Mouse (Mus musculus) frontal cortex, postnatal 14 days (tissue): ENCODE measurements around the gene Hoxb2.

Source experiments
- DNase-seq, 2 experiments: peaks; one replicate each; pipeline ENCODE4 v3.0.0; 2022; ENCODE audit warnings: low spot score in 2 of 2

Hoxb2 gene

GRCm38 (mm10) chr11:96334998-96335397 is 15.3 kb upstream of the Hoxb2 start:
- no peak for DNase-seq

- DNase-seq = no peak
These were observed 13.7 kb upstream of the Hoxb2 start for GRCm38 (mm10) chr11:96336597-96336996.

- no peak for DNase-seq
These were observed 13.3 kb upstream of the Hoxb2 start for GRCm38 (mm10) chr11:96337026-96337425.

- DNase-seq = no peak
These were observed 11.1 kb upstream of the Hoxb2 start for GRCm38 (mm10) chr11:96338957-96339855.

DNA sequence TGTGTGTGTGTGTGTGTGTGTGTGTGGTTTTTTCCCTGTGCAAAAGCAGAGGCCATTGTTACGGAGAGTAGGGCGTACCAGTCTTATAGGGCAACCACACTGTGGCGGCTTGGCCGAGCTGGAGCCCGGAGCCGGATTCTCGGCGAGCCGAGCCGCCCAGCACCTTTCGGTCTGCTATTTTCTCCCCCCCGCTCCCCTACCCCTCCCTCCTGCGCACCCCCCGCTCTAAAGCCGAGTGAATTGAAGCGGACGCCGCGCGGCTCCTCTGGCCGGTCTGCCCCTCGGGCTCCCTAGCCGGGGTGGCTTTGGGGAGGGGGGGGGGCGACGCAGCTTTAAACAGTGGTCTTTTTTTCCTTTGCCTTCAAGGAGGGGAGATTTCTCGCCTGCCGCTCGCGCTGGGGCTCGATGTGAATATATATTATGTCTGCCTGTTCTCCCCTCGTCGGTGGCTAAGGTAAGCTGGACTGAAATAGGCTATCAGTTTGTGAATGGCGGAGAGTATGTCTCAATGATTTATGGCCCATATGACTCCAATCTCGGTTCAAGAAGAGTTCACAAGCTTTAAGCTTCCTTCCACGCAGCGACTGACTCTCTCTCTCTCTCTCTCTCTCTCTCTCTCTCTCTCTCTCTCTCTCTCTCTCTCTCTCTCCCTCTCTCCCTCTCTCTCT is 9.5 kb upstream of the Hoxb2 start:
- no peak for DNase-seq

GRCm38 (mm10) chr11:96341701-96342575 is 8.4 kb upstream of the Hoxb2 start:
- DNase-seq = no peak

GRCm38 (mm10) chr11:96342576-96342930 is 7.8 kb upstream of the Hoxb2 start:
- DNase-seq = no peak

GRCm38 (mm10) chr11:96343206-96343745 is 7.0 kb upstream of the Hoxb2 start:
- DNase-seq = no peak

GRCm38 (mm10) chr11:96344061-96344877 is 6.1 kb upstream of the Hoxb2 start:
- DNase-seq = no peak

DNA sequence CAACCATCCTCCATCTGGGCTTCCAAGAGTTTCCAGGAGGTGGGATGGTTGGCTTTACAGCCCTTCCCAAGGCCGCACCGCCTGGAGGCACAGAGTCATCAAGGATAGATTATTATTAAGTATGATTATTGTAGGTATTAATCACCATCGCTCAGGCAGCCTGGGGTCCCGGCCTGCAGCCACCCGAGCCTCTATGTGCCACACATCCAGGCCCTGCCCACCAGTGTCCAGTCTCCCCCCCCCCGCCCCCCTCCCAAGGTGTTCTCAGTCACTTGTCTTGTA is 5.5 kb upstream of the Hoxb2 start:
- DNase-seq = no peak

GRCm38 (mm10) chr11:96345220-96345892 is 5.0 kb upstream of the Hoxb2 start:
- no peak for DNase-seq

- no peak for DNase-seq
These were observed 4.2 kb upstream of the Hoxb2 start for GRCm38 (mm10) chr11:96345893-96346806.

DNA sequence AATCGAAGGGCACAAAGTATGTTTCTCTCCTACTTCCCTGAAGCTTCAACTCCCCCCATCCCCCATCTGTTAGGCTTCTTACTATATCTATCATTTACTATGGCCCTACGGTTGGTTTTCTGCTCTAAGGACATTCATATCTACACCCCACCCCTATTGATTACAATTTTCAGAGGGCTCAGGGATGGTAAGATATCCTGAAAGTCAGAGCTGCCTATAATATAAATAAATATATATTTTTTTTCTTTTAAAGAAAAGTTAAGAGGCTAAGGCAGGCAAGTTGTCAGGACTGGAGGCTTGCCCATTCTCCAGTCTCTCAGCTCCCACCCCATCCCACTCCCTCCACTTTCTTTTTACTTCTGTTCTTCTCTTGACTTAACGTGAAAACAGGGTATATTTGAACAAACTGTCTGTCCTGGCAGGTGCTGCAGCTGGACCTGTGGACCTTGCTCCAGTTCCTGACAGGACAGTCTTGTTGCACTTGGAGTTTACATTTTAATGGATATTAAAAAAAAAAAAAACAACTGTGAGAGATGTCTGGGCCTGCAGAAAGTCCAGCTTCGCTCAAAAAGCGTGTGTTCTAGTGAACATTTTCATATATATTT is 3.3 kb upstream of the Hoxb2 start:
- DNase-seq = no peak

- DNase-seq = no peak
These were observed 2.6 kb upstream of the Hoxb2 start for GRCm38 (mm10) chr11:96347717-96348116.

DNA sequence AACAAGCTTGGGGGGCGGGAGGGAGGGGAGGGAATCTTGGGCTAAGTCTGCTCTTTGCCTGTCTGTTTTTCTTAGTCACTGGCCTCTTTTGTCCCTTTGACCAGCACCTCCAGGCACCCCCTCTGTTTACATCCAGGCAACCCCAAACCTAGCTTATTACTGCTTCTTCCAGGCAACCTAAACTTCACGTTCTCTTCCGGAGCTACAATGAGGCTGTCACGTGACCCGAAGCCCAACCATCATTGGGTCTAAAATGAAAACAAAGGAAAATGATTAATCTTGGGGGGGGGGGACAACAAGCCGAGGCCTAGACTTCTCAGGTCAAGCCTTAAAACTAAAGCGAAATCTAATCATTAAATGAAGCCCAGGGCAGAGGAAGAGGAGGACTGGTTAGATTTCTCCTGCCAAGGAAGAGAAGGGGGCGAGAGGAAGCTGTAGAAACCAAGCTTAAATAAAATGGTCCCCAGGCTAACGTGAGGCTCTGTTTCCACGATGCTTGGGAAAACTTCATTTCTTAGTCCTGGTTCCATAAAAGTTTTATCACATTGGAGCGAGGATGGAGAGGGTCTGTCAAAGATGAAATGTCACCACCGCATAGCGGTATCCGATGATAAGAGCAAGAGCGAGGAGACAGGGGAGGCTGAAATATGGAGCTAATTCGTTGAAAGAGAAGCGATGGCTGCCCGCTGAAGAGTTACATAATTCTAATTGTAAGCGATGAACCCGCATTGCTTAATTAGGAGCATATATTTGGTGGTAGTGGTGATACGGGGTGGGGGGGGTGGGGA is 2.0 kb upstream of the Hoxb2 start:
- DNase-seq = no peak

- no peak for DNase-seq
These were observed 1.3 kb upstream of the Hoxb2 start for GRCm38 (mm10) chr11:96348988-96349387.

- DNase-seq = no peak
These were observed 609 bp upstream of the Hoxb2 start for GRCm38 (mm10) chr11:96349491-96350340.

DNA sequence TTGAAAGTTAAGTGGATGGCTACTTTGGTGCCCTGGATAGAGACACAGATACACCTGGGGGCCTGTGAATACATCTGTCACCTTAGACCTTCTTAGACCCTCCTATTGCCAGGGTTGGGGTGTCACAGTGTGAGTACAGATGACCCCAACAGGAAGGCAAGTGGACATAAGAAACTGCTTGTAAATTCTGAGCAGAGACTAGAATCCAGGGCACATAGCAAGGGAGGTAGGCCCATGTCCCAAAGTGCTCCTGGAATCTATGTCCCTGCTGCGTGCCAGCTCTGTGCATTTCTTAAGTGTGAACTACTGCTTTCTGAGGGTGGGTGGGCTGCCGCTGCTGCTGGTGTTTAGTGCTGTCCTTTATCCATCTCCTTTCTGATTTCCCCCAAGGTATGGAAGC is 466 bp downstream of the Hoxb2 start:
- DNase-seq = no peak
